Mouse (Mus musculus) midbrain, embryonic 12.5 days (tissue): ENCODE data around the gene Cyb561a3. TPM values are rescaled to one million over a fixed set of nuclear protein-coding genes. Genes with fewer than 3 reads are reported as not detected.

Experiments used
- ATAC-seq: fragments of 200-750 bp; cut with Nextera tagmentation; 2 replicates; pipeline ENCODE4 v1.8.0; 2017; ENCODE audit warnings: low read depth, moderate TSS enrichment, moderate library complexity; ENCODE audit not compliant: low FRiP score
- H3K27ac ChIP-seq: fragments of 300-500 bp; sonication (generic); replicated peaks from 2 replicates; pipeline ENCODE4 v1.5.1; 2016; ENCODE audit warnings: mild to moderate bottlenecking
- H3K27me3 ChIP-seq: fragments of 300-500 bp; sonication (generic); 2 replicates; pipeline ENCODE4 v1.6.1; 2016; ENCODE audit warnings: mild to moderate bottlenecking
- H3K36me3 ChIP-seq: fragments of 300-500 bp; sonication (generic); 2 replicates; pipeline ENCODE4 v1.6.1; 2016
- H3K4me1 ChIP-seq: fragments of 300-500 bp; sonication (generic); 2 replicates; pipeline ENCODE4 v1.6.1; 2016
- H3K4me2 ChIP-seq: fragments of 300-500 bp; sonication (generic); replicated peaks from 2 replicates; pipeline ENCODE4 v1.6.1; 2016; ENCODE audit warnings: mild to moderate bottlenecking, moderate library complexity
- H3K4me3 ChIP-seq: fragments of 300-500 bp; sonication (generic); 2 replicates; pipeline ENCODE4 v1.5.1; 2016; ENCODE audit warnings: mild to moderate bottlenecking
- H3K9ac ChIP-seq: fragments of 300-500 bp; sonication (generic); replicated peaks from 2 replicates; pipeline ENCODE4 v1.6.1; 2016; ENCODE audit warnings: mild to moderate bottlenecking, moderate library complexity
- H3K9me3 ChIP-seq: fragments of 300-500 bp; sonication (generic); 2 replicates; pipeline ENCODE4 v1.6.1; 2016; ENCODE audit warnings: mild to moderate bottlenecking
- WGBS: fragments of 180-500 bp; shearing (Covaris S2); methylation state at CpG from one replicate; pipeline ENCODE4 v1.1.7; 2016; 5-methylcytosine and 5-hydroxymethylcytosine counted together
- polyA plus RNA-seq: library from polyadenylated mRNA; unstranded; fragments of >200 nt; fragmentation: Nextera tagmentation; extraction: Ambion mirVana; gene quantifications from 2 replicates; pipeline ENCODE4 v1.2.1, GENCODE M21; 2016

The Cyb561a3 gene
- polyA plus RNA-seq, 1 experiment from 2014 or later: 16.7 TPM

DNA sequence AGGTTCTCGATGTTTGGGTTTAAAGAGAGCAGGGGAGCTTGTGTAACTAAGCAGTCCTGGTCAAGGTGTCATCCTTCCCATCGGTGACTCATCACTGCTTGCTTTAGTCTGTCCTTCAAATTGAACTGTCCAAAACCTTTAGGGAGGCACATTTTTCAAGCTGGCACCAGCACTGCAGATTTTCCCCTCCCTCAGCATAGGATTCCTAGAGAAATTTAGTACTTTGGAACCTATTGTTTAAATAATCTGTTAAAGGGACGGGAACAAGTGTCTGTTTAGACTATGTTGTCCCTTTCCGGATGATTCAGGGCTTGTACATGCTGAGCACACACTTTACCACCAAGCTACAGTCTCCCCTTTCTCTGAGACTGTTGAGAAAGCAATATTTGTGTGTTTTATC lies 11.8 kb upstream of the Cyb561a3 start:
- Histone ChIP-seq H3K9me3 (no peaks in the 10 kb centered on the region), H3K4me1 (no peaks in the 10 kb centered on the region), H3K27me3 (no peaks in the 10 kb centered on the region), H3K9ac (no peak overlapping the region), H3K27ac (no peak overlapping the region), H3K4me2 (no peak overlapping the region), H3K4me3 (no peak overlapping the region), H3K36me3 (peaks cover 15% of the 10 kb centered on the region; the same call in 1 of the 2 replicates)
- no peak for ATAC-seq
- 84% methylated on average over 4 of the region's 4 CpGs for WGBS

- H3K4me2 ChIP-seq: no peak overlapping the region
- H3K4me1 ChIP-seq: no peaks in the 10 kb centered on the region
- H3K9me3 ChIP-seq: no peaks in the 10 kb centered on the region
- ATAC-seq: no peak
- H3K36me3 ChIP-seq: peaks cover 55% of the 10 kb centered on the region
- no peaks in the 10 kb centered on the region for H3K27me3 ChIP-seq
- H3K9ac ChIP-seq: no peak overlapping the region
- H3K27ac ChIP-seq: no peak overlapping the region
- 96% methylated on average over 6 of the region's 6 CpGs for WGBS
- H3K4me3 ChIP-seq: no peak overlapping the region
Observed at GRCm38 (mm10) chr19:10569627-10570026, 7.3 kb upstream of the Cyb561a3 start.

DNA sequence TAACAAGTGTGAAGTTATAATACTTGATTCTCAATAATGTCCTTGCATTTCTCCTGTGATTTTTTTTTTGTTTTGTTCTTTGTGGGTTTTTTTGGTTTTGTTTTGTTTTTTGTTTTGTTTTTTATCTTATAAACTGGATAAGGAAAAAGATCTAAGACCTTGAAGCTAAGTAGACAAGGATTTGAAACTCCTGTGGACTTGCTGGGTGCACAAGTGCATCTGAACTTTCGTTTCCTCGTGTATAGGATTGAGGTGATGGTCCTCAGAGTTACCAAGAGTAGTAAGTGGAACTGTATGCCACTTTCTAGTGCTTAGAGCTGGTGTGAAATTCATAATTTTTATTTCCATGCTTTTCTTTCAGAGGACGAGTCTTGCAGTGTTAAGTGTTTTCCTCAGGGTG lies 3.1 kb downstream of the Cyb561a3 start:
- Histone ChIP-seq H3K4me1 (peaks cover 15% of the 10 kb centered on the region), H3K27me3 (no peaks in the 10 kb centered on the region), H3K27ac (no peak overlapping the region), H3K9me3 (no peaks in the 10 kb centered on the region), H3K9ac (no peak overlapping the region), H3K4me2 (no peak overlapping the region), H3K36me3 (peaks cover 11% of the 10 kb centered on the region), H3K4me3 (no peak overlapping the region)
- WGBS: 84% methylated on average over 3 of the region's 3 CpGs
- ATAC-seq: no peak

- no peak for ATAC-seq
- H3K9ac ChIP-seq: no peak overlapping the region
- H3K9me3 ChIP-seq: no peaks in the 10 kb centered on the region
- peaks cover 15% of the 10 kb centered on the region for H3K4me1 ChIP-seq
- H3K4me3 ChIP-seq: no peak overlapping the region
- no peaks in the 10 kb centered on the region for H3K27me3 ChIP-seq
- H3K36me3 ChIP-seq: peaks cover 12% of the 10 kb centered on the region; the same call in 1 of the 2 replicates
- H3K27ac ChIP-seq: no peak overlapping the region
- 77% methylated on average over 3 of the region's 3 CpGs for WGBS
- no peak overlapping the region for H3K4me2 ChIP-seq
Observed at GRCm38 (mm10) chr19:10580761-10581160, 3.8 kb downstream of the Cyb561a3 start.

DNA sequence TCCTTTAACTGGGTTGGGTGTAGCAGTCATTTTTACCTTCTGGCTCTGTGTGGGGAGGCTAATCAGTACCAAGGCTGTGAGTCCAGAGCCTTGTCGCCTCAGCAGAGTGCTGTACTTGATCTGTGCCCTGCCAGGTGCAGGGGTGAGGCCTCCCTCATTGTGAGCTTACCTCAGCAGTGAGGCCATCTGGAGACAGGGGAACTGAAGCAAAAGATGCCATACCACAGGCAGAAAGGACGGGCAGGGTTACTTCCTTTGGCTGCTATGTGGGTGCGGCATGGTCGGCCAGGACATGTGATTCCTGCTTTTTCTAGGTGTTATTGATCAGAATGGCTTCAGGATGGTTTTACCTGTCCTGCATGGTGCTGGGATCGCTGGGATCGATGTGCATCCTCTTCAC lies 5.0 kb downstream of the Cyb561a3 start:
- ATAC-seq: no peak
- Histone ChIP-seq H3K4me2 (no peak overlapping the region), H3K27ac (no peak overlapping the region), H3K4me3 (no peak overlapping the region), H3K9ac (no peak overlapping the region), H3K9me3 (no peaks in the 10 kb centered on the region), H3K27me3 (no peaks in the 10 kb centered on the region), H3K36me3 (peaks cover 12% of the 10 kb centered on the region; the same call in 1 of the 2 replicates), H3K4me1 (peaks cover 10% of the 10 kb centered on the region; the same call in 1 of the 2 replicates)
- WGBS: 84% methylated on average over 6 of the region's 6 CpGs

DNA sequence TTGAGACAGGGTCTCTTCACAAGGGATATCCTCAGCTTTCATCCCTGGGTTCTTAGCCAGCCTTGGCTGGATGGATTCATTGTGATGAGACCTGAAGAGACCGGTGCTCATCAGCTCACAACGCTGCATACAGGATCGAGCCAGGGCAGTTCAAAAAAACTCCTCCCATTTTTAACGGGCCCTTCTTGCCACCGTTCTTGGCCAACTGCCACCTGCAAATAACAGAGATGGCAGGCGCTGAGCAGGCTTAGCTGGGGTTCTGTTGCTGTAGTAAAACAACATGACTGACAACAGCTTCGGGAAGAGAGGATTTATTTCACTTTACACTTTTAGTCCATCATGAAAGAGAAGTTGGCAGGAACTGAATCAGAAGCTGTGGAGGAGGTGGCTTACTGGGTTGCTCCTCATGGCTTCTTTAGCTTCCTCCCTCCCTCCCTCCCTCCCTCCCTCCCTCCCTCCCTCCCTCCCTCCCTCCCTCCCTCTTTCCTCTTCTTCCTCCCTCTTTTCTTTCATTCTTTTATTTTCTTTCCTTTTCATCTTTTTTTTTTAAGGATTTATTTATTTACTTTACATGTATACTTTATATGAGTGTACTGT lies 6.7 kb downstream of the Cyb561a3 start:
- H3K36me3 ChIP-seq: peaks cover 12% of the 10 kb centered on the region; the same call in 1 of the 2 replicates
- 86% methylated on average over 7 of the region's 7 CpGs for WGBS
- no peaks in the 10 kb centered on the region for H3K9me3 ChIP-seq
- no peaks in the 10 kb centered on the region for H3K27me3 ChIP-seq
- H3K9ac ChIP-seq: no peak overlapping the region
- ATAC-seq: no peak
- H3K4me2 ChIP-seq: no peak overlapping the region
- H3K4me3 ChIP-seq: no peak overlapping the region
- 0 out of 2 replicates have a peak, but pooled peaks cover under 1% of the 10 kb centered on the region for H3K4me1 ChIP-seq
- H3K27ac ChIP-seq: no peak overlapping the region

DNA sequence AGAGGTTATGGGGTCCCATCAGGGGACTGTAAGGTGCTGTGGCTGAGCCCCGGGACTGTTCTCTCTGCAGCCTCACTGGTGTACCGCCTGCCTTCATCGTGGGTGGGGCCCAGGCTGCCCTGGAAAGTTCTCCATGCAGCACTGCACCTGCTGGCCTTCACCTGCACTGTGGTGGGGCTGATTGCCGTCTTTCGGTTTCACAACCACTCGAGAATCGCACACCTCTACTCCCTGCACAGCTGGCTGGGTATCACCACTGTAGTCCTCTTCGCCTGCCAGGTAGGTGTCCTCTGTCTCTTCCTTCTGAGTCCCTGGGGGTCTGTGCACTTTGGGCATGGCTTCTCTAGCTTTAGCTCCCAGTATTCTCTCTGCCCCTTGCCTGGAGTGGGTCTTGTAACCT lies 8.1 kb downstream of the Cyb561a3 start:
- H3K4me3 ChIP-seq: no peak overlapping the region
- no peak overlapping the region for H3K4me2 ChIP-seq
- H3K27ac ChIP-seq: no peak overlapping the region
- no peaks in the 10 kb centered on the region for H3K27me3 ChIP-seq
- H3K36me3 ChIP-seq: peaks cover 12% of the 10 kb centered on the region; the same call in 1 of the 2 replicates
- no peaks in the 10 kb centered on the region for H3K4me1 ChIP-seq
- no peak overlapping the region for H3K9ac ChIP-seq
- no peak for ATAC-seq
- WGBS: 94% methylated on average over 8 of the region's 8 CpGs
- no peaks in the 10 kb centered on the region for H3K9me3 ChIP-seq

DNA sequence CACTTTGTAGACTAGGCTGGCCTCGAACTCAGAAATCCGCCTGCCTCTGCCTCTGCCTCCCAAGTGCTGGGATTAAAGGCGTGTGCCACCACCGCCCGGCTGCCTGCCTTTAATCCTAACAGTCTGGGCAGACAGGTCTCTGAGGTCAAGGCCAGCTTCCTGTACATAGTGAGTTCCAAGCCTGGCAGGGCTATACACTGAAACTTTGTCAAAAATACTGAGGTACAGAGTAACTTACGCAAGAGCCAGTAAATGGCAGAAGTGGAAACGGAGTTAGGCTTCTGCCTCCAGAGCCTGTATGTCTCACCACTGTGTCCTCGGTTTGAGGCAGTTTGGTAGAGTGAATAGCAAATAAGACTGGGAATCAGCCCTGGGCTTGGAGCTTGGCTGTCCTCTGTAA lies 10.3 kb downstream of the Cyb561a3 start:
- 79% methylated on average over 8 of the region's 8 CpGs for WGBS
- Histone ChIP-seq H3K4me3 (no peak overlapping the region), H3K9me3 (no peaks in the 10 kb centered on the region), H3K4me1 (no peaks in the 10 kb centered on the region), H3K4me2 (no peak overlapping the region), H3K27me3 (no peaks in the 10 kb centered on the region), H3K36me3 (peaks cover 23% of the 10 kb centered on the region; the same call in 1 of the 2 replicates), H3K27ac (no peak overlapping the region), H3K9ac (no peak overlapping the region)
- ATAC-seq: no peak

- WGBS: 73% methylated on average over 5 of the region's 5 CpGs
- Histone ChIP-seq H3K9me3 (no peaks in the 10 kb centered on the region), H3K4me2 (no peak overlapping the region), H3K36me3 (peaks cover 29% of the 10 kb centered on the region), H3K4me3 (no peak overlapping the region), H3K9ac (no peak overlapping the region), H3K27ac (no peak overlapping the region), H3K4me1 (no peaks in the 10 kb centered on the region), H3K27me3 (no peaks in the 10 kb centered on the region)
- no peak for ATAC-seq
Observed at GRCm38 (mm10) chr19:10589127-10589857, 12.3 kb downstream of the Cyb561a3 start.

GRCm38 (mm10) chr19:10590301-10590700 lies 13.3 kb downstream of the Cyb561a3 start:
- Histone ChIP-seq H3K27me3 (no peaks in the 10 kb centered on the region), H3K4me1 (no peaks in the 10 kb centered on the region), H3K9me3 (no peaks in the 10 kb centered on the region), H3K36me3 (peaks cover 31% of the 10 kb centered on the region), H3K4me3 (no peak overlapping the region), H3K9ac (no peak overlapping the region), H3K4me2 (no peak overlapping the region), H3K27ac (no peak overlapping the region)
- no peak for ATAC-seq
- WGBS: 74% methylated on average over 3 of the region's 3 CpGs

DNA sequence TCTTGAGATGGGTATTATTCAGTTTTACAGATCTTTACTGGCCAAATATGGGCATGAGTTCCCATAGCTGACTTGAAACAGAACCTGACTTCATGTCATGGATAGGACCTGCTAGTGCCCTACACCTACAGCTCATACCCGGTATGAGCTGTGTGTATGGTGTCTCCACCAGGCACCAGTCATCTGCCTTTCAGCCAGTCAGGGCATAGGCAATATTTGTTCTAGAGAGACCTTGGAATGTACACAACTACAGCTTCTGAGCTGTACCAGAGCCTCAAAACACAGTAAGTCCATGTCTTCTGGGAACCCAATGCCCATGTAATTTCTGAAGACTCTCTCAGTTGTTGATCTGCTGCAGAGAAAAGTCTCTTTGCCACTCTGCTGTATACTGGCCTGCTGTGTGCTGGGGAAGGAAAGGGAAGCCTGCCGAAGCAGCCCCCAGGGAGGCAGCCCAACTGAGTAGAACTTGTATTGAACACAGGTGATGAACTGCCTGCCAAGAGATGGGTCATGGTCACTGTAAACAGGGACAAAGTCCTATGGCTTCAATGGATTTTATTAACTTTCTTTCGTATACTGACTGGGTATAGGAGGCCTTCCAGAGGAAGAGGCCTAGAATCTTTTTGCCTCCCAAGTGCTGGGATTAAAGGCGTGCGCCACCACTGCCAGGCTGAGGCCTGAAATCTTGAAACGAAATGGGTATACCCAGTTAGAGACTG lies 14.8 kb downstream of the Cyb561a3 start:
- Histone ChIP-seq H3K27me3 (no peaks in the 10 kb centered on the region), H3K4me3 (no peak overlapping the region), H3K9me3 (no peaks in the 10 kb centered on the region), H3K9ac (no peak overlapping the region), H3K4me2 (no peak overlapping the region), H3K36me3 (peaks cover 39% of the 10 kb centered on the region), H3K4me1 (no peaks in the 10 kb centered on the region), H3K27ac (no peak overlapping the region)
- no peak for ATAC-seq
- 90% methylated on average over 6 of the region's 6 CpGs for WGBS

- no peak for ATAC-seq
- H3K4me1 ChIP-seq: peaks cover 8% of the 10 kb centered on the region
- WGBS: 43% methylated on average over 3 of the region's 3 CpGs
- no peaks in the 10 kb centered on the region for H3K9me3 ChIP-seq
- no peaks in the 10 kb centered on the region for H3K27me3 ChIP-seq
- H3K27ac ChIP-seq: no peak overlapping the region
- H3K4me2 ChIP-seq: no peak overlapping the region
- peaks cover 41% of the 10 kb centered on the region for H3K36me3 ChIP-seq
- H3K9ac ChIP-seq: no peak overlapping the region
- no peak overlapping the region for H3K4me3 ChIP-seq
Observed at GRCm38 (mm10) chr19:10598188-10598587, 21.2 kb downstream of the Cyb561a3 start.
